ENCODE assay signal across 15 mouse cellular contexts in the genomic region with DNA sequence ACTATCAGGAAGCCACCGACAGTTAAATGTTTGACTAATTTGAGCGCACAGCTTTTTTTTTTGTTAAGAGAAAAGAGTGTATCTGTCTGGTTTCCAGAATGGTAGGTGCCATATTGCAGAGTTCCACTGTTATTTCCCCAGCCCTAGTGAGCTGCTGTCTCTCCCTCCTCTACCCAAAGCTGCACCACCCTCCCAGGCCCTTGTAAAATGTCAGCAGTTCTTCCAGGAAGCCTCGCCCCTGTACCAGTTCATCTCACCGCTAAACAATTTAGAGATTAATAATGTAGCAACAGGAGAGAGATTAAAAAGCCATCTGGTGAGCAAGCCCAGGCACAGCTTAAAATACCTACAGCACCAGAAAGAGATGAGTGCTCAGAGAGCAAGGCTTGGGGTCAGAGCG.
DNase-seq lines count a peak whose midpoint lies in the region; ATAC-seq and TF ChIP-seq lines count a peak whose summit lies in the region.
"Had no signal": no experiment of that assay in that cellular context is flagged by ENCODE, and none has a peak within 500 bp of the region (broad histone marks: within the 10 kb centered on the region; RNA-seq: fewer than 3 reads in every experiment).

No protein-coding gene starts in this region.

- no peaks in the 10 kb centered on the region for H3K27me3 ChIP-seq in midbrain, embryonic 16.5 days (ENCODE audit: control insufficient read depth, insufficient read depth, low read depth, low read length)
- H3K27me3 ChIP-seq: embryonic facial prominence, embryonic 12.5 days; limb, embryonic 13.5 days had no signal

- WGBS in midbrain, embryonic 16.5 days: 77% methylated on average over 5 of the region's 5 CpGs

- H3K27ac ChIP-seq in embryonic fibroblast, embryonic 13.5 days (ENCODE audit: insufficient read depth, low read length): peak overlapping the region; percentile 79
- no peak overlapping the region for H3K27ac ChIP-seq in midbrain, embryonic 16.5 days (ENCODE audit: low read length)
- H3K27ac ChIP-seq: embryonic facial prominence, embryonic 12.5 days; limb, embryonic 13.5 days had no signal

- H3K4me1 ChIP-seq in embryonic fibroblast, embryonic 13.5 days (ENCODE audit: control insufficient read depth, insufficient read depth, low read length): peaks cover 2% of the 10 kb centered on the region
- H3K4me1 ChIP-seq in midbrain, embryonic 16.5 days (ENCODE audit: control insufficient read depth, insufficient read depth, low read length): no peaks in the 10 kb centered on the region
- H3K4me1 ChIP-seq: embryonic facial prominence, embryonic 12.5 days had no signal

- H3K4me3 ChIP-seq in embryonic fibroblast, embryonic 13.5 days (ENCODE audit: insufficient read depth, low read length): no peak overlapping the region
- H3K4me3 ChIP-seq in midbrain, embryonic 16.5 days (ENCODE audit: low read depth, low read length): no peak overlapping the region
- H3K4me3 ChIP-seq: embryonic facial prominence, embryonic 12.5 days; limb, embryonic 13.5 days had no signal

- no peak for ATAC-seq in erythroid progenitor cell, adult 5-6 weeks (replicated peaks; ENCODE audit: low FRiP score, poor library complexity, severe bottlenecking)
- no peak for ATAC-seq in midbrain, embryonic 16.5 days

- no peaks in the 10 kb centered on the region for H3K9me3 ChIP-seq in midbrain, embryonic 16.5 days (replicated peaks; ENCODE audit: control insufficient read depth, low read length, poor library complexity, severe bottlenecking)
- H3K9me3 ChIP-seq: embryonic facial prominence, embryonic 12.5 days; limb, embryonic 13.5 days had no signal

- no peak overlapping the region for H3K9ac ChIP-seq in midbrain, embryonic 16.5 days (ENCODE audit: low read depth, low read length)
- H3K9ac ChIP-seq: embryonic facial prominence, embryonic 12.5 days; limb, embryonic 13.5 days had no signal

- H3K36me3 ChIP-seq in midbrain, embryonic 16.5 days (ENCODE audit: control insufficient read depth, insufficient read depth, low read length): no peaks in the 10 kb centered on the region
- H3K36me3 ChIP-seq: embryonic facial prominence, embryonic 12.5 days; limb, embryonic 13.5 days had no signal

- no peak overlapping the region for H3K4me2 ChIP-seq in midbrain, embryonic 16.5 days (ENCODE audit: low read length)
- H3K4me2 ChIP-seq: embryonic facial prominence, embryonic 12.5 days; limb, embryonic 13.5 days had no signal

- no peak for TF ChIP-seq CTCF in embryonic fibroblast, embryonic 13.5 days (IDR thresholded peaks at IDR 0.05; ENCODE audit: borderline replicate concordance, insufficient read depth, low read length)

- TF ChIP-seq POLR2A in embryonic fibroblast, embryonic 13.5 days (IDR thresholded peaks at IDR 0.05; ENCODE audit: low read depth, low read length): no peak

- DNase-seq in embryo, embryonic 11 days: peak; percentile 10
- DNase-seq in embryo, embryonic 10 days (ENCODE audit: low spot score): no peak
- DNase-seq in layer of hippocampus, adult 18-20 months (ENCODE audit: low spot score in 2 of 2): peak; percentile 51 to 75
- DNase-seq in layer of hippocampus, postnatal 25 days (ENCODE audit: extremely low spot score in 1 of 2, low spot score in 1 of 2): no peak
- peak; percentile 66 for DNase-seq in layer of hippocampus, adult 9-11 months
- DNase-seq: adrenal gland, postnatal 25 days; cerebellum, adult 11 months; kidney, adult 18-20 months; spleen, adult 18-20 months; thymus, adult 18-20 months had no signal

Comparison
In these comparisons a context has a peak if more than half of its experiments do, and no peak if none do; other contexts are left out.
1. DNase-seq: peak in embryo, embryonic 11 days (single experiment), layer of hippocampus, adult 18-20 months (2 of 2) and layer of hippocampus, adult 9-11 months (single experiment); none in embryo, embryonic 10 days (single experiment) and layer of hippocampus, postnatal 25 days (0 of 2).